Mouse (Mus musculus) E14TG2a.4 (cell line): ENCODE data around the gene Mrgprd.

Source experiments
- CTCF ChIP-seq: conservative IDR thresholded peaks from 2 replicates; pipeline ENCODE4 v1.5.1; 2014; ENCODE audit warnings: low read length
- NANOG ChIP-seq: IDR thresholded peaks from 2 replicates; pipeline ENCODE4 v1.6.1; 2014; ENCODE audit warnings: borderline replicate concordance, low read length, mixed read lengths
- POU5F1 ChIP-seq: IDR thresholded peaks from 2 replicates; pipeline ENCODE4 v1.6.1; 2014; ENCODE audit warnings: low read length, borderline replicate concordance

- TF ChIP-seq CTCF (no peak), NANOG (no peak), POU5F1 (no peak)
Measured at GRCm38 (mm10) chr7:145302488-145303285, 11.9 kb upstream of the Mrgprd start.
